Mouse (Mus musculus): ENCODE data around the gene Ezh2. TPM values are rescaled to one million over a fixed set of nuclear protein-coding genes. Genes with fewer than 3 reads are reported as not detected.

The Ezh2 gene
- polyA plus RNA-seq (2012; rRNA removed): 4.6 and 5.1 TPM in 2 replicates

GRCm38 (mm10) chr6:47594926-47595623 lies at the start of gene Ezh2:
TSS of gene Ezh2 (minus strand) at chr6:47595341.

Other genes with a start within 250 kb of the Ezh2 start
- gene Cul1, start 141.9 kb downstream of the Ezh2 start, polyA plus RNA-seq (2012; rRNA removed): 9.0 and 12.6 TPM in 2 replicates
- gene Pdia4, start 218.1 kb upstream of the Ezh2 start, polyA plus RNA-seq (2012; rRNA removed): 23.6 and 29.1 TPM in 2 replicates
- gene Zfp786, start 235.5 kb upstream of the Ezh2 start, polyA plus RNA-seq (2012; rRNA removed): 0.30 and 0.47 TPM in 2 replicates
- 7.5 and 9.3 TPM in 2 replicates for gene Zfp398, start 240.3 kb upstream of the Ezh2 start, polyA plus RNA-seq (2012; rRNA removed)